Mouse (Mus musculus) cerebellum, adult 8-10 months (tissue): ENCODE measurements at regions not wholly inside any gene's neighbourhood (a gene's known extent, or its start where the extent isn't known, plus 50 kb on each side); places are given as distances from the start of the nearest gene placed in this dataset.
A peak's percentile ranks its signal among the peaks of the same experiment; 100 is the strongest.

Experiments
- DNase-seq: peaks from one replicate; pipeline ENCODE4 v3.0.0; 2022

GRCm38 (mm10) chr17:88316213-88316967, 124.1 kb upstream of the Foxn2 start:
- no peak for DNase-seq

DNA sequence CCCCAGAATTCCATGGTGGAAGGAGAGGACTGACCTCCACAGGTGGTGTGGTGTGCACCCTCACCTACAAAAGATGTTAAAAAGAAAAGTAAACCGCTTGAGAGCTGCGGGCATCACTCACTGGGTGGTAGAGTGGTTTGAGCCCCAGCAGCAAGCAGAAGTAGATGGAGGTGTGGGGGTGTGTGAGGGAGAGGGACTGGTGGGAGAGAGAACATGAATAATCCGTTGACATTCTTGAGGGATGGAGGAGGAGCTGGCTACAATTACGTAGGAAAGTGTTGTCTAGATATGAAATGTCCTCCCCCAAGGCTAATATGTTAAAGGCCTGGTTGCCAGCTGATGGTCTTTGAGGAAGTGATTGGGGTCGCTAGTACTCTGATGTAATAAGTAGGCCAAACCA, 123.2 kb upstream of the Foxn2 start:
- DNase-seq = no peak

- no peak for DNase-seq
Observed at GRCm38 (mm10) chr17:88317806-88318205, 122.7 kb upstream of the Foxn2 start.

GRCm38 (mm10) chr17:88318207-88318791, 122.2 kb upstream of the Foxn2 start:
- no peak for DNase-seq

GRCm38 (mm10) chr17:88318936-88319335, 121.6 kb upstream of the Foxn2 start:
- DNase-seq = no peak

- no peak for DNase-seq
Observed at GRCm38 (mm10) chr17:88320686-88321085, 119.8 kb upstream of the Foxn2 start.

GRCm38 (mm10) chr17:88325326-88325909, 115.1 kb upstream of the Foxn2 start:
- no peak for DNase-seq

- no peak for DNase-seq
Observed at GRCm38 (mm10) chr17:88325910-88326739, 114.4 kb upstream of the Foxn2 start.

DNA sequence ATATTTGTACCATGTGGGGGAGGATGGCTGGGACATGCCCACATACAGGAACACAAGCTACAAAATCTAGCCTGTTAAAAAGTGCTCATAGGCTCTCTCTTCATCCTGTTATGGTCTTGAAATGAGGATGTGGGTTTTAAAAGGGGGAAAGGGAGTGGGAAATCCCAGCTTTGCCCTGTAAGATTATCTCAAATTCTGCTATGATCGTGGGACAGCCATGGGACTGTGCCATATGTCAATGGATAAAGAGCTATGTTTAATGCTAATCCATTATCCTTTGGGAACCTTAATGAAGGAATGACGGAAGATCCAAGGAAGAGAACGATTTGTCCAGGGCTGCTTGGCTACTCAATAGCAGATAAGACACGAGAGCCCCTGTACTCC, 113.8 kb upstream of the Foxn2 start:
- DNase-seq = no peak

DNA sequence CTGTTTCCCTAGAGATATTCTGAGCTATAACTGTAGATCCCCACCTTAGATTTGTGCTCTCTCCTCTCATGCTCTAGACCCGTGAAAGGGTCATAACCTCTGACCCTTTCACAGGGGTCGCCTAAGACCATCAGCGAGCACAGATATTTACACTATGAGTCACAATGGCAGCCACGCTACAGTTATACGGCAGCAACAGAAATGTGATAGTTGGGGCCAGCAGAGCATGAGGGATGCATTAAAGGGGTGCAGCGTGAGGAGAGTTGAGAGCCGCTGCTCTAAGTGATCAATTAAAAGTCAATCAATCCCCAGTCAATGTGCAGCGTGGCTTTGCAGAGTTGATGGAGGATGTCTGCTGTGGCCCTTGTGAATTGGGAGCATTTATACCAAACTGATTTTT, 112.7 kb upstream of the Foxn2 start:
- no peak for DNase-seq

DNA sequence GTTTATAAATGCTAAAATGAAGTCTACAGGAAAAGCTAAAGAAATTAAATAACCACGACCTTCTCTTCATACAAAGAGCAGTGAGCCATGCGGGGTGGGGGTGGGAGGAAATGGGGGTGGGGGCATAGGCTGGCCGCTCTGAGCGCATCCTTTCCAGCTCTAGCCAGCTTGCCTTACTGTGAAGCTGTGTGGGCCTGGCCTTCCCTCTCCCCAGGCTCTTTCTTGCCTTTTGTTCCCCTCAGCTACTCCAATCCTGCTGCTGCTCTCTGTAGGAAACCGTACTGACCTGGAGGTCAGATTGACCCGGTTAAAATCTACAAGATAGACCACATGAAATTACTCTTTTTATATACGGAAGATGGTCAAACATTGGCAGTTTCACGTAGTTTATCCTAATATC, 111.7 kb upstream of the Foxn2 start:
- no peak for DNase-seq

- DNase-seq = peak; percentile 52
Observed at GRCm38 (mm10) chr17:88329715-88330114, 110.8 kb upstream of the Foxn2 start.

DNA sequence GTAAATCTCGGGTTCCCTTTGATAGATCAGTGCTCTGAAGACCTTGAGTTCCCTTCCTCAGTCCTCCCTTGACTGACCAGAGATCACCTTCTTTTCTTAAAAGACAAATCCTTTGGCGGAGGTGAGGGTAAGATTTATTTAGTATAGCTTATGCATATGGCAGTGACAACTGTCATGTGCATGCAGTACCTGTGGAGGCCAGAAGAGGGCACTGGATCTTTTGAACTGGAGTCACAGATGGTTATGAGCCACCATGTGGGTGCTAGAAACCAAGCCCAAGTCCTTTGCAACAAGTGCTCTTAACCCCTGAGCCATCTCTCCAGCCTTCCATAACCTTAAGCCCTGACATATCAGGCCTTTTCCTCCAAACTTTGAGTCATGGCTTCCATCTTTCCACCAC, 110.4 kb upstream of the Foxn2 start:
- DNase-seq = no peak

DNA sequence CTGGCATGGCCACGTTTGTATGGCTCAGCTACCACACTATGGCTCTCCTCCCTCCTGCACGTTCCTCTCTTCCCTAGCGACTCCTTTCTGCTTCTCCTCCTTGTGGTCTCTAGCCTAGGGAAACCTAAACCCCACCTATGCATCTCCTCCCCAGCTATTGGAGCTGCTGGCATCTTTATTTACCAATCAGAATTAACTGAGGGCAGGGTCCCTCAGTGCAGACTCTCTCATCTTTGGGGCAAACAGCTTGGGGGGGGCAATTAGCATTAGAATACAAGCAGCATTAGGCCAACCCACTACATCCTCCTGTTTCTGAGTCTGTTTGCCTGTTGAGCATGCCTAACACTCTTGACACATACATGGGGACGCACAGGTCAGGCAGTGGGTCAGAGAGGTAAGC, 106.7 kb upstream of the Foxn2 start:
- DNase-seq = no peak

GRCm38 (mm10) chr17:88335271-88335670, 105.2 kb upstream of the Foxn2 start:
- no peak for DNase-seq

DNA sequence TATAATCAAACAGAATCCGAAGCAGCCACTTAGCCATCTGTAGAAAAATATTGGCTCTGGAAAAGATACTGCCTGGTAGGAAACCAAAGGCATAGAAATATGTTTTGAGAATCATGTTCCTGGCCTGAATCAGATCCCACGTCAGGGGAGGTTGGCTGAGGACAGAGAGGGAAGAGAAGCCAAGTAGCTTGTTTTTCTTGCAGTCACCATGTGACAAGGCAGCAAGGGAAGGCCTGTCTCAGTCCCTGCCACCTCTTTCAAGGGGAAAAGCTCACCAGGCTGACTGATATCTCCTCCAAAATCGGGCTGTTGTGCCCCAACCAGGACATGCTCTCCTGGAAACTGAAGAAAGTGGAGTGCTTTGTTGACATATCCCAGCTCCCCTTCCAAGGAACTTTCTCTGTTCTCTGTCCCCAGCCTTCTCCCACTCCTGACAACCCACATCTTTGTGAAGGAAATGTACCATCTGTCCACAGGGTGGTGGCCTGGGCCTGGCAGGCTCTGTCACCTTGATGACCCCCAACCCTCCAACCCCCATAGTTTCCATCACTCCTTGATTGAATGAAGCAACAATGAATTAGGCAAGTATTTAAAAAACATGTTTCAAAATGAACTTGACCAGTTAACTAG, 104.3 kb upstream of the Foxn2 start:
- DNase-seq = peak; percentile 65

DNA sequence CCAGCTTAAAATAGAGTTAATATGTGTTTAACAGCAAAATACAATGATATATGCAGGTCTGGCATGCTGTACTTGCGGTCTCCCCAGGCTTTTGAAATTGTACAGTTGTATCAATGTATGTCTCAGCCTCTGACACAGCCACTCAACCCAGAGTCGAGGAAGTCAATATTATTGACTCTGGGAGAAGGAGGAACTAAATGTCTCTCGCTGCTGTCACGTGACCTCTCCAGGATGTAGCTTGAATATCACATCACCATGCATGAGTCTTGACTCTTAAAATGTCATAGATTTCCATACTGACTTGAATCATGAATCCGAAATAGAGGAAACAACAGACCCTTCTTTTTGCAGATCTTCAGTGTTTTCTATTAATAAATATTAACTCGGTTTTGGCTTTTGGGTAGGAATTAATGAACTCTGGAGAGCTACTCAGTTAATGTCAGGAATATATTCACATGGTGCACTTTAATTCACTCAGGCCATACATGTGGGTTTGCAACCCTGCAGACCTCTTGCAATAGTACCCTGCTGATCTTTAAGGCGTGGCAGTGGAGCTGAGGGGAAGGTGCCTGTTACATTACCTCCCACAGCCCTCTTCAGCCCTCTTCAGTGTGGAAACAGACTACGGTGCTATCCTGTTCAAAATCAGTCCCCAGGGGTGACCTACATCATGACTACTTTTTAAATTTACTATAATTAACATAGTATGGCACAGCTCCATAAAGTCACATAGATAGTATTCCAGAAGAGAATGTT, 102.7 kb upstream of the Foxn2 start:
- no peak for DNase-seq

GRCm38 (mm10) chr17:88341141-88341540, 99.4 kb upstream of the Foxn2 start:
- DNase-seq = no peak

- no peak for DNase-seq
Observed at GRCm38 (mm10) chr17:88341599-88341998, 98.9 kb upstream of the Foxn2 start.

DNA sequence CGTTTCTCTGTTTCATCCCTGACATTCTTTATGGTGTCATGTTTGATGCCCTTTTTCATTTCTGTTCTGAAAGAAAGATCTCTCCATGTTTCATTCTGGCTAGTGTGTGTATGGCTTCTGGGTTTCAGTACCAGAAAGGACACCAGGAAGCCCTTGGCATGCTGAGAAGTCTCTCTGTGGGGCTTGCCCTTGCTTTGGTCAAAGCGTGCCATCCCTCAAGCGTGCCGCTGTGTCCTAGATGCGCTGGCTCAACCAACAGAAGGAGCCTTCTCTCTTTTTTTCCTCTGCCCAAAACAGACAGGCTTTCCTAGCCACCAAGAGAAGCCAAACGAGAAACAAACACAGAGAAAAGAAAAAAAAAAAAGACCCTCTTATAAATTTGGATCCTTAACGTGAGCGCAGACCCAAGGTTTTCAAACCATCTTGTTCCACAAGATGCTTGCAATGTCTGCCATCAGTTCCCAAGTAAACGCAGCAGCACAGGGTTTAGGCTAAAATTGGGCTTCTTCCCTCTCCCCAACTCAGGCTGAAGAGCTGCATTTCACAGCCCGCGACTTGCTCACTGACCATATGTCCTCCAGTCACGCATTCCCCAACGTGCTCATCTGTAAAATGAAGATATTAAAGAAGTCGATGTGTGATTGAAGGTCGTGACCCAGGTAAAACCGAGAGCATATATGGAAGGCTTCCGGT, 97.3 kb upstream of the Foxn2 start:
- no peak for DNase-seq

DNA sequence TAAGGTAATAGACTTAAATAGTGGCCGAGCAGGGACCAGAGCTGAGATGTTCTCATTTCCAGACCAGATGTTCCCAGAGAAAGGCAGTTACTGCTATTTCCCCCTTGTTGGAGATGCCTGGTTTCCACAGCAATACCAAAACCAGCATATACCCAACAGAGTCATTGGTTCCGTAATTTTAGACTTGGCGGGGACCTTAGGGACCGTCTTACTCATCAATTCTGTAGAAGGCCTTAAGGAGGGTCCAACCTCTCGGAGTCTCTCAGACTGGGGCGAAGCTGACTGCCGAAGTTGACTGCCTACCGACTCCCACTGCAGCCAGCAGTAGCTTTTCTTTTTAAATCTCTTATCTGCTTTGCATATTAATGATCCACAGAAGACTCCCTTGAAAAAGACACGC, 95.1 kb upstream of the Foxn2 start:
- no peak for DNase-seq

DNA sequence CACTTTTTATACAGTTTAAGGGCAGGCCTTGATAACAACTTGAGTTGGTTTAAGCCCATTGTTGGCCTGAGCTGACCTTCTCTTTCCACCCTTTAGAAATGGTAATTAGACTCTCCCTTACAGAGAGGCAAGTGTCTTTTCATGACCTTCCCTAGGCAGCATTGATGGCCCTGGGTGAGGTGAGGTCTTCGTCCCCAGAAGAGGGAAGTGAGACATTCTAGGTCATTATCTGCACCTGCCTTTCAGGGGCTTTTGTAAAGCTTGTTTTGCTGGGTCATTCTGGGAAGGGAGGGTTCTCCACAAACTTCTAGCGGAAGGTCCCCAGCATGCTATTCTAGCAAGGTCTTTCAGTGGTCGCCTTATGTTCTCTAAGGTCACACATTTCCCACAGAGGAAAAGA, 93.6 kb upstream of the Foxn2 start:
- no peak for DNase-seq
